Mouse (Mus musculus): ENCODE results near the gene Zfp975. TPM values are rescaled to one million over a fixed set of nuclear protein-coding genes. Genes with fewer than 3 reads are reported as not detected.

Zfp975 gene
- 0.18 TPM in 1 of 2 replicates, not detected in the other for polyA plus RNA-seq (2012; rRNA removed; ENCODE audit: low replicate concordance)

DNA sequence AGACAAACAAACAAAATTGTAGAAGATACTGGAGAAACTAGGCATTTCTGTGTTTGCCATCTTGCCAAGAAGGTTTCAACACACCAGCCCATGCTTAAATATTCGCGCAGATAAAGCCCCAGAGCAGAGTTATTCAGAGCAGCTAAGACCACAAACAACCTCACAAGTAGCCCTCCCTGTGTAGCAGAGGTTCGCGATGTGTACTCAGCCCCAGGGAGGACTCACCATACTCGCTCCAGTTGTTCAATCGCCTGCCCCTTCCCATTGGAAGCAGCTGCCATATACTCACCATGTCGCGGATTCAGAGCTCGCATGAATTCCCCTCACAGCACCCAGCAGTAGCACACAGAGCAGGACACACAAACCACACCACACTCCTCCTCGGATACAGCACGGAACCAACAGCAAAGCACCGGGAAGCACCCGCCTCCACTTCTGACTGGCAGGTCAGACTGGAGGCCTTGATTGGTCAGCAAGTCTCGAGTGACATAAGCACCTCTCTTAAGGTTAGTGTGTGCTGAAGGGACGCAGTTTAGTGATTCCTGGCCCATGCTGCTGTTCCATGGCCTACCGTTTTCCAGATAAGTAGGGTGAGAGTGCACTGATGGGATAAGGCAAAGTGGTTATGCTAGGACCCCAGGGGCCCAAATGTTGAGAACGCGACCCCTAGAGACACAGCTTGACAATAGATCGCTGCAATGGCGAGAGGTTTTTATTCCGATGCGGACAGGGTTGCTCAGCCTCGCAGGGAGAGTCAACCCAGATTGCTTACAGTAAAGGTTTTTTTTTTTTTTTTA lies at the start of gene Zfp975:
Gene Zfp975, minus strand, starts transcription at position 381 of the 797 bp plus-strand sequence.

DNA sequence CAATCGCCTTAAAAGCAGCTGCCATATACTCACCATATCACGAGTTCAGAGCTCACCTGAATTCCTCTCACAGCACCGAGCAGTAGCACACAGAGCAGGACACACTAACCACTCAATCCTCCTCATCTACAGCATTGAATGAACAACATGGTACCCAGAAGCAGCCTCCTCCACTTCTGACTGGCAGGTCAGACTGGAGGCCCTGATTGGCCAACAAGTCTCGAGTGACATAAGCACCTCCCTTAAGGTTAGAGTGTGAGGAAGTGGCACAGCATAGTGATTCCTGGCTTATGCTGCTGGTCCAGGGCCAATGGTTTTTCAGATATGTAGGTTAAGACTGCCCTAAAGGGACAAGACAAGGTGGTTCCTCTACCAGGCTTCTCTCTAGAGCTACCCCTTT lies 34.4 kb upstream of the Zfp975 start, which contains the start of gene Gm17067:
Gene Gm17067, minus strand, starts transcription at position 101 of the 400 bp plus-strand sequence.

DNA sequence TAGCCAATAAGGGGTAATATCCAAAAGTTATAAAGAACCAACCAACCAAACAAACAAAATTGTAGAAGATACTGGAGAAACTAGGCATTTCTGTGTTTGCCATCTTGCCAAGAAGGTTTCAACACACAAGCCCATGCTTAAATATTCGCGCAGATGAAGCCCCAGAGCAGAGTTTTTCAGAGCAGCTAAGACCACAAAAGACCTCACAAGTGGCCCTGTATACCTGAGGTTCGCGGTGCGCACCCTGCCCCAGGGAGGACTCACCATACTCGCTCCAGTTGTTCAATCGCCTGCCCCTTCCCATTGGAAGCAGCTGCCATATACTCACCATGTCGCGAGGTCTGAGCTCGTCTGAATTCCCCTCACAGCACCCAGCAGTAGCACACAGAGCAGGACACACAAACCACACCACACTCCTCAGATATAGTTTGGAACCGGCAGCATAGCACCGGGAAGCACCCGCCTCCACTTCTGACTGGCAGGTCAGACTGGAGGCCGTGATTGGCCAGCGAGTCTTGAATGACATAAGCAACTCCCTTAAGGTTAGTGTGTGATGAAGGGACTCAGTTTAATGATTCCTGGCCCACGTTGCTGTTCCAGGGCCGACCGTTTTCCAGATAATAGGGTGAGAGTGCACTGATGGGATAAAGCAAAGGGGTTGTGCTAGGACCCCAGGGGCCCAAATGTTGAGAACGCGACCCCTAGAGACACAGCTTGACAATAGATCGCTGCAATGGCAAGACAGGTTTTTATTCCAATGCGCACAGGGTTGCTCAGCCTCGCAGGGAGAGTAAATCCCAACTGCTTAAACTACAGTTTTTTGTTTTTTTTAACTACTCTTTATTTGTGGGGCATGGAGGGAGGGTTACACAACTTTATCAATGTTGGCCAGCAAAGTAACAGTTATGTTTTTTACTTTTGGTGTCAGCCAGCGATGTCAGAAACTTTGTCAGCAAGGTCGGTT lies 50.1 kb downstream of the Zfp975 start, which contains the start of gene Zfp976:
Gene Zfp976, minus strand, starts transcription at position 437 of the 964 bp plus-strand sequence.

Other genes starting within 250 kb of the Zfp975 start
- not detected in 2 replicates for gene 4933421I07Rik, start 244.6 kb downstream of the Zfp975 start, polyA plus RNA-seq (2012; rRNA removed; ENCODE audit: low replicate concordance)
- gene Zfp141, start 187.0 kb downstream of the Zfp975 start, polyA plus RNA-seq (2012; rRNA removed; ENCODE audit: low replicate concordance), result 0.17 and 1.1 TPM in 2 replicates
- gene Gm21028, start 114.2 kb downstream of the Zfp975 start, polyA plus RNA-seq (2012; rRNA removed; ENCODE audit: low replicate concordance), result not detected in 2 replicates
- not detected in 2 replicates for gene Zfp977, start 100.2 kb downstream of the Zfp975 start, polyA plus RNA-seq (2012; rRNA removed; ENCODE audit: low replicate concordance)
- gene Zfp976, start 50.2 kb downstream of the Zfp975 start, polyA plus RNA-seq (2012; rRNA removed; ENCODE audit: low replicate concordance), result 0.05 TPM in 1 of 2 replicates, not detected in the other
- gene Gm17067, start 34.3 kb upstream of the Zfp975 start, polyA plus RNA-seq (2012; rRNA removed; ENCODE audit: low replicate concordance), result not detected in 2 replicates
- gene Vmn2r62, start 100.8 kb upstream of the Zfp975 start, polyA plus RNA-seq (2012; rRNA removed; ENCODE audit: low replicate concordance), result not detected in 2 replicates
- gene Gm2381, start 174.5 kb upstream of the Zfp975 start, polyA plus RNA-seq (2012; rRNA removed; ENCODE audit: low replicate concordance), result not detected in 2 replicates
- gene Vmn2r63, start 241.1 kb upstream of the Zfp975 start, polyA plus RNA-seq (2012; rRNA removed; ENCODE audit: low replicate concordance), result not detected in 2 replicates